Comparison of ENCODE assay signal across 16 mouse cellular contexts in the genomic region with DNA sequence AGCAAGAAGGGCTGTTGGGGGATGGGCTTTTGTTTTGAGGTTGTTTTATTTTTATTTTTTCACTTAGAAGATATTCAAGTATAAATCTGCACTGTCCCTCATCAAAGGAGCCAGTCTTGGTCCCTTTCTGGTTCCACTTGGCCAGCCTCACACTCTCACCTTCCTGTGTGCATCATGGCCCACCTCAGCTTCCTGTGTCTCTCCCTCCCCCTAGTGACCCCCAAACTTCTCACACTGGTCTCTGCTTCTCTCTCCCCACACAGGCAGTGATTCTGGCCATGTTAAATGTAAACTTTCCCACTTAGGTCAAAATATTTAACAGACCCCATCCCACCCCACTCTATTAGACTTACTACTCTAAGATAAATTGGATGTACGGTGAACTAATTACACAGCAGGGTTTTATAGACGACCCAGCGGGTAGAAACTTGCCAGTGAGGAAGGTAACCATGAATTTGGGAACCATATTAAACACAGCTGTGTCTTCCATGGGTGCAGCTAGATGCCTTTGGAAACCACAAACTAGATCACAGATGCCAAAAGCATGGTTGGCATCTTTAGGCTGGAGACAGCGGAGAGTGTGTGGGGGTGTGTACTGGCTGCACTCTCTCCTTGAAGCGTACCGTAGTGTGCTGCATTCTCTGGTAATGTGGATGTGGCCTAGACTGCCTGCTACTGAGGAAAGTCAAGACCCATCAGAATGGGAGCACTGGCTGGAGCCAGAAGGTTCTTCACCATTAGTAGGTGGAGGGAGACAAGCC. TPM values are rescaled to one million over a fixed set of nuclear protein-coding genes. Genes with fewer than 3 reads are reported as not detected.
DNase-seq lines count a peak whose midpoint lies in the region; ATAC-seq and TF ChIP-seq lines count a peak whose summit lies in the region.
"Had no signal": no experiment of that assay in that cellular context is flagged by ENCODE, and none has a peak within 500 bp of the region (broad histone marks: within the 10 kb centered on the region; RNA-seq: fewer than 3 reads in every experiment).

No protein-coding gene starts in this region.

- 37% methylated on average over 6 of the region's 6 CpGs for whole genome bisulfite sequencing in embryonic facial prominence, embryonic 13.5 days
- WGBS in embryonic facial prominence, embryonic 10.5 days, result 92% methylated on average over 6 of the region's 6 CpGs
- WGBS in limb, embryonic 13.5 days, result 62% methylated on average over 6 of the region's 6 CpGs
- WGBS in limb, embryonic 10.5 days, result 81% methylated on average over 6 of the region's 6 CpGs
- 83% methylated on average over 6 of the region's 6 CpGs for WGBS in intestine, embryonic 16.5 days
- 79% methylated on average over 6 of the region's 6 CpGs for WGBS in stomach, embryonic 16.5 days
- 86% methylated on average over 6 of the region's 6 CpGs for WGBS in thymus, adult 2 months

- TF ChIP-seq POLR2A in thymus, adult 2 months (IDR thresholded peaks at IDR 0.05; ENCODE audit: control insufficient read depth, extremely low read depth, insufficient read depth, low read length, poor library complexity), result no peak

- peaks cover 27% of the 10 kb centered on the region for H3K4me1 ChIP-seq in embryonic facial prominence, embryonic 13.5 days
- peaks cover 13% of the 10 kb centered on the region for H3K4me1 ChIP-seq in embryonic facial prominence, embryonic 10.5 days
- peaks cover 16% of the 10 kb centered on the region for H3K4me1 ChIP-seq in limb, embryonic 13.5 days
- peaks cover 18% of the 10 kb centered on the region for H3K4me1 ChIP-seq in limb, embryonic 10.5 days
- peaks cover 10% of the 10 kb centered on the region for H3K4me1 ChIP-seq in intestine, embryonic 16.5 days (ENCODE audit: control insufficient read depth, insufficient read depth, low read length)
- H3K4me1 ChIP-seq in stomach, embryonic 16.5 days (ENCODE audit: control insufficient read depth, insufficient read depth, low read length), result peaks cover 12% of the 10 kb centered on the region
- peaks cover 12% of the 10 kb centered on the region for H3K4me1 ChIP-seq in thymus, adult 2 months (replicated peaks; ENCODE audit: control insufficient read depth, insufficient read depth, low read length)
- H3K4me1 ChIP-seq: hindbrain, embryonic 15.5 days had no signal

- H3K27ac ChIP-seq in embryonic facial prominence, embryonic 13.5 days, result peak overlapping the region; percentile 41
- H3K27ac ChIP-seq in embryonic facial prominence, embryonic 10.5 days (replicated peaks), result no peak overlapping the region
- H3K27ac ChIP-seq in limb, embryonic 13.5 days, result peak overlapping the region; percentile 33; the same call in 1 of the 2 replicates
- no peak overlapping the region for H3K27ac ChIP-seq in limb, embryonic 10.5 days
- H3K27ac ChIP-seq in intestine, embryonic 16.5 days (ENCODE audit: low read length), result no peak overlapping the region
- H3K27ac ChIP-seq in stomach, embryonic 16.5 days (ENCODE audit: low read length), result peak overlapping the region; percentile 91
- no peak overlapping the region for H3K27ac ChIP-seq in thymus, adult 2 months (ENCODE audit: control insufficient read depth, insufficient read depth, low read length)
- H3K27ac ChIP-seq: heart, adult 2 months; hindbrain, embryonic 15.5 days; liver, embryonic 12.5 days; macrophage; midbrain, embryonic 12.5 days had no signal

- no peak overlapping the region for H3K4me2 ChIP-seq in embryonic facial prominence, embryonic 13.5 days
- H3K4me2 ChIP-seq in limb, embryonic 13.5 days (replicated peaks), result no peak overlapping the region
- no peak overlapping the region for H3K4me2 ChIP-seq in intestine, embryonic 16.5 days (ENCODE audit: low read depth, low read length)
- peak overlapping the region; percentile 32; the same call in 1 of the 2 replicates for H3K4me2 ChIP-seq in stomach, embryonic 16.5 days (ENCODE audit: low read depth, low read length)
- H3K4me2 ChIP-seq: hindbrain, embryonic 15.5 days; liver, embryonic 12.5 days; midbrain, embryonic 12.5 days had no signal

- no peaks in the 10 kb centered on the region for H3K36me3 ChIP-seq in embryonic facial prominence, embryonic 13.5 days
- H3K36me3 ChIP-seq in embryonic facial prominence, embryonic 10.5 days (replicated peaks), result no peaks in the 10 kb centered on the region
- no peaks in the 10 kb centered on the region for H3K36me3 ChIP-seq in limb, embryonic 13.5 days
- H3K36me3 ChIP-seq in limb, embryonic 10.5 days, result no peaks in the 10 kb centered on the region
- no peaks in the 10 kb centered on the region for H3K36me3 ChIP-seq in intestine, embryonic 16.5 days (ENCODE audit: control insufficient read depth, insufficient read depth, low read length)
- no peaks in the 10 kb centered on the region for H3K36me3 ChIP-seq in stomach, embryonic 16.5 days (ENCODE audit: control insufficient read depth, insufficient read depth, low read length)
- no peaks in the 10 kb centered on the region for H3K36me3 ChIP-seq in thymus, adult 2 months (ENCODE audit: control insufficient read depth, insufficient read depth, low read length)
- H3K36me3 ChIP-seq: hindbrain, embryonic 15.5 days; liver, embryonic 12.5 days; midbrain, embryonic 12.5 days had no signal

- DNase-seq in embryonic facial prominence, embryonic 10.5 days (ENCODE audit: low spot score), result no peak
- no peak for DNase-seq in limb, embryonic 10.5 days (ENCODE audit: low spot score)
- DNase-seq in layer of hippocampus, adult 11-12 months (ENCODE audit: low spot score), result no peak
- no peak for DNase-seq in thymus, adult 2 months
- DNase-seq: cerebellum, adult 11-12 months; right cerebral cortex, postnatal 4 days had no signal

- TF ChIP-seq CTCF in thymus, adult 2 months (IDR thresholded peaks at IDR 0.05; ENCODE audit: borderline replicate concordance, control insufficient read depth, extremely low read depth, insufficient read depth, low read length, poor library complexity), result no peak

- H3K27me3 ChIP-seq in embryonic facial prominence, embryonic 13.5 days, result no peaks in the 10 kb centered on the region
- no peaks in the 10 kb centered on the region for H3K27me3 ChIP-seq in embryonic facial prominence, embryonic 10.5 days (replicated peaks; ENCODE audit: low read depth, poor library complexity, severe bottlenecking)
- H3K27me3 ChIP-seq in limb, embryonic 13.5 days, result no peaks in the 10 kb centered on the region
- H3K27me3 ChIP-seq in limb, embryonic 10.5 days (ENCODE audit: low read depth, poor library complexity, severe bottlenecking), result no peaks in the 10 kb centered on the region
- no peaks in the 10 kb centered on the region for H3K27me3 ChIP-seq in intestine, embryonic 16.5 days (replicated peaks; ENCODE audit: control insufficient read depth, insufficient read depth, low read length)
- H3K27me3 ChIP-seq in stomach, embryonic 16.5 days (ENCODE audit: control insufficient read depth, insufficient read depth, low read length), result no peaks in the 10 kb centered on the region
- no peaks in the 10 kb centered on the region for H3K27me3 ChIP-seq in thymus, adult 2 months (ENCODE audit: control insufficient read depth, insufficient read depth, low read length)
- H3K27me3 ChIP-seq: hindbrain, embryonic 15.5 days; liver, embryonic 12.5 days; midbrain, embryonic 12.5 days had no signal

- peaks cover 5% of the 10 kb centered on the region for H3K9me3 ChIP-seq in embryonic facial prominence, embryonic 13.5 days
- no peaks in the 10 kb centered on the region for H3K9me3 ChIP-seq in embryonic facial prominence, embryonic 10.5 days
- no peaks in the 10 kb centered on the region for H3K9me3 ChIP-seq in limb, embryonic 13.5 days
- no peaks in the 10 kb centered on the region for H3K9me3 ChIP-seq in limb, embryonic 10.5 days (replicated peaks)
- no peaks in the 10 kb centered on the region for H3K9me3 ChIP-seq in intestine, embryonic 16.5 days (ENCODE audit: control insufficient read depth, low read length)
- no peaks in the 10 kb centered on the region for H3K9me3 ChIP-seq in stomach, embryonic 16.5 days (replicated peaks; ENCODE audit: control insufficient read depth, low read length)
- H3K9me3 ChIP-seq: hindbrain, embryonic 15.5 days; liver, embryonic 12.5 days; midbrain, embryonic 12.5 days had no signal

- peak; percentile 57; the same call in 1 of the 2 replicates for ATAC-seq in embryonic facial prominence, embryonic 13.5 days (ENCODE audit: insufficient number of reproducible peaks, insufficient read depth, low FRiP score, low TSS enrichment, low read depth)
- ATAC-seq in limb, embryonic 13.5 days (ENCODE audit: low FRiP score, low read depth), result no peak
- peak; percentile 13; the same call in 1 of the 2 replicates for ATAC-seq in intestine, embryonic 16.5 days
- no peak for ATAC-seq in stomach, embryonic 16.5 days (ENCODE audit: insufficient read depth, low FRiP score)
- ATAC-seq: liver, embryonic 12.5 days had no signal

- no peak overlapping the region for H3K4me3 ChIP-seq in embryonic facial prominence, embryonic 13.5 days
- no peak overlapping the region for H3K4me3 ChIP-seq in embryonic facial prominence, embryonic 10.5 days
- no peak overlapping the region for H3K4me3 ChIP-seq in limb, embryonic 13.5 days
- H3K4me3 ChIP-seq in limb, embryonic 10.5 days, result no peak overlapping the region
- no peak overlapping the region for H3K4me3 ChIP-seq in intestine, embryonic 16.5 days (ENCODE audit: low read length)
- no peak overlapping the region for H3K4me3 ChIP-seq in stomach, embryonic 16.5 days (replicated peaks; ENCODE audit: low read length)
- no peak overlapping the region for H3K4me3 ChIP-seq in thymus, adult 2 months (ENCODE audit: control insufficient read depth, insufficient read depth, low read length)
- H3K4me3 ChIP-seq: gastrocnemius, adult 2 months; heart, adult 2 months; hindbrain, embryonic 15.5 days; liver, embryonic 12.5 days; midbrain, embryonic 12.5 days had no signal

- H3K9ac ChIP-seq in embryonic facial prominence, embryonic 13.5 days, result no peak overlapping the region
- no peak overlapping the region for H3K9ac ChIP-seq in limb, embryonic 13.5 days
- no peak overlapping the region for H3K9ac ChIP-seq in intestine, embryonic 16.5 days (ENCODE audit: low read depth, low read length)
- no peak overlapping the region for H3K9ac ChIP-seq in stomach, embryonic 16.5 days (ENCODE audit: low read length)
- H3K9ac ChIP-seq: hindbrain, embryonic 15.5 days; liver, embryonic 12.5 days; midbrain, embryonic 12.5 days had no signal

RNA-seq across cellular contexts. Expression of a gene that starts 55.7 kb away (rescaled TPM):
- 78.6 and 82.2 TPM in 2 replicates for polyA plus RNA-seq in embryonic facial prominence, embryonic 13.5 days (2015; fragmentation: Nextera tagmentation; extraction: Ambion mirVana)
- 48.6 and 50.3 TPM in 2 replicates for polyA plus RNA-seq in embryonic facial prominence, embryonic 10.5 days (2016; fragmentation: Nextera tagmentation; extraction: Ambion mirVana)
- polyA plus RNA-seq in limb, embryonic 13.5 days (2015; fragmentation: Nextera tagmentation; extraction: Ambion mirVana), result 79.6 and 81.2 TPM in 2 replicates
- polyA plus RNA-seq in limb, embryonic 10.5 days (2016; fragmentation: Nextera tagmentation; extraction: Ambion mirVana), result 55.7 and 58.7 TPM in 2 replicates
- polyA plus RNA-seq in intestine, embryonic 16.5 days (2015; fragmentation: Nextera tagmentation; extraction: Ambion mirVana), result 168 and 172 TPM in 2 replicates
- 188 and 210 TPM in 2 replicates for polyA plus RNA-seq in stomach, embryonic 16.5 days (2015; fragmentation: Nextera tagmentation; extraction: Ambion mirVana)
- 44.8 and 62.4 TPM in 2 replicates for polyA plus RNA-seq in thymus, adult 2 months (2012; rRNA removed)

Comparison
In these comparisons a context has a peak if more than half of its experiments do, and no peak if none do; other contexts are left out.
1. H3K27ac ChIP-seq: peak in embryonic facial prominence, embryonic 13.5 days (single experiment), limb, embryonic 13.5 days (single experiment) and stomach, embryonic 16.5 days (single experiment); none in embryonic facial prominence, embryonic 10.5 days (single experiment), limb, embryonic 10.5 days (single experiment), intestine, embryonic 16.5 days (single experiment) and thymus, adult 2 months (single experiment).
2. ATAC-seq: peak in embryonic facial prominence, embryonic 13.5 days (single experiment) and intestine, embryonic 16.5 days (single experiment); none in limb, embryonic 13.5 days (single experiment) and stomach, embryonic 16.5 days (single experiment).